Mouse (Mus musculus) NIH3T3 (cell line): ENCODE data around the gene Camk1d.

Experiments
- DNase-seq: peaks from one replicate; pipeline ENCODE4 v3.0.0-alpha.2; 2012; ENCODE audit warnings: low read depth

Camk1d gene

DNA sequence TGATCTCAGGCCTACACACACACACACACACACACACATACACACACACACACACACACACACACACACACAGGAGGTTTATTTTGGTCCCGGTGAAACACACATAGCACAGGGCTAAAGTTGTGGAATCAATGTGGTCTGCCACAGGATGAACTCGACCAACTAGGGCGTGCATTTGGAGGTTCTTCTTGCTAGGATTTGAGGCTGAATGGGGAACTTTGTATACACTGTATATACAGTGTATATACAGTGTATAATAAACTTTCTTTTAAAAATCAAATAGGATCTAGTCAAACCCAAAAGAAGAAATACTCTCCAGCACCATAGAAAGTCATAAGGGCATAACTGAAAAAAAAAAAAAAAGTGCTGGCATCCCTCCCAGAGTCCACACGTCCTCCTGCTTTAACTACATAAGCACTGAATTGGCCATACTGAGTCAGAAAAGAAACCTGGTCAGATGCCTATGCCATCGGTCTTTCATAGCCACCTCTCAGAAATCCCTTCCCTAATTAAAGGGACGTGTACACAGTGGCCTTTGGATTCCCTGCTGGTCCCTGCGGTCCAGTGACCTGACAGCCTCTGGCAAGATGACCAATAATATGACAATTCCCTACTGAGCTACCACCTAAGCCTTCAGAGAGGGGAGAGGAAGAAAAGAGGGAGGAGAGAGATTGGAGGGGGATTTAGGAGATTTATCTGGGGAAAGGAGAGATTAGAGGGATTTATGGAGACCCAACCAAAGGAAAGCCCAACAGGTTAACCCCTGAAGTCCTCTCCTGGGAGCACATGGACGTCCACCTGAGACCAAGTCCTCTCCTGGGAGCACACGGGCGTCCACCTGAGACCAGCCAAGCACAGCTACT, 6.2 kb downstream of the Camk1d start:
- peak; percentile 86 for DNase-seq

GRCm38 (mm10) chr2:5706618-5707017, 7.7 kb downstream of the Camk1d start:
- no peak for DNase-seq

GRCm38 (mm10) chr2:5702370-5702769, 11.9 kb downstream of the Camk1d start:
- DNase-seq, result no peak

GRCm38 (mm10) chr2:5700931-5701330, 13.4 kb downstream of the Camk1d start:
- no peak for DNase-seq

GRCm38 (mm10) chr2:5698451-5698850, 15.9 kb downstream of the Camk1d start:
- DNase-seq, result peak; percentile 65

DNA sequence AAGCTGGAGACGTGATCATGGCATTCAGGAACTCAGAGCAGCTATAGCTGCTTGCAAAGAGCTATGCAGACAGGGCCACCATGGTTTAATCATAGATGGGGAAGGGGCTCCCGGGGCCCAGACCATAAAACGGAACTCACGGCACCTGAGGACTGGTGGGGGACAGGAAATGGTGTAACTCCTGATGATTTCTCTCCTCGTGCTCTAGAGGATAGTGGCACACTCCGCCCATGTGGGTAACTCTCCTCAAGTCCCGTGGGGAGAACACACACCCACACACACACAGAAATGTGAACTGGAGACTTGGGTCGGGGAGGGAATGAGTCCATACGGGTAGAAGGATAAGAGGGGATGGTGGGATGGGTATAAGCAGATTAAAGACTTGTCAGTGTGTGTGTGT, 20.2 kb downstream of the Camk1d start:
- DNase-seq, result no peak

- no peak for DNase-seq
Measured at GRCm38 (mm10) chr2:5691729-5692128, 22.6 kb downstream of the Camk1d start.

DNA sequence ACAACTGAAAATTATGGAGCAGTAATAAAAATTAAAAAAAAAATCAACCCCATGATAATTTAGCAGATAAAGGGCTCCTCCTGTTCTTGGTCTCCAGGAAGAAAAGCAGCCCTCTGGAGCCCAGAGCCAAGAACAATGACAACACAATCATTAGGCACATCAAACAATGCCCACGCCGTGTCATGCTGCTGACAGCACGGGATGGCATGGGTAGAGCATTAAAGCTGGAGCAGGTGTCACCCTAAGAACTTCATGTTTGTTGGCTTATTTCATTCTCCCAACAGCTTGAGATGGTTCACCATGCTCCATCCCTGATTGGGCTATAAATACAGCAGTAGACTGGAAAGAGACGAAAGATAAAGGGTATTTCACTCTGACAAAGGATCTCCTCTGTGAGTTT, 30.9 kb downstream of the Camk1d start:
- DNase-seq, result no peak

GRCm38 (mm10) chr2:5681909-5682308, 32.4 kb downstream of the Camk1d start:
- no peak for DNase-seq

DNA sequence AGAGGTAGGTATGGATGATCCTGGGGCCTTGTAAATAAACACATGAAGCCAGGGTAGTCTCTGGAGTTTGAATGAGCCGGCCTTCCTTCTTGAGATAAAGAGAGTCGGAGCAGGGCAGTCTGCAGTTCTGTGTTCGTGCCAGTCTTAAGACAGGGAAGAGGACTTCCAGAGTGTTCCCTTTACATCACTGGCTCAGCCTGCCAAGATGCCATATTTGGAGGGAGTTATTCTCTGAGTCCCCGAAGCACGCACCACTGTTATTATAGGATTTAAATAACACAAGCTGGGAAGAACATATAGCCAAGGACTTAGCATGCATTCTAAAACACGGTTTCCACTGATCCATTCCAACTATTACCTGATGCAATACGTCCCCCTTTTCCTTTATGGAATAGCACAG, 33.0 kb downstream of the Camk1d start:
- no peak for DNase-seq

GRCm38 (mm10) chr2:5679055-5679454, 35.3 kb downstream of the Camk1d start:
- no peak for DNase-seq

DNA sequence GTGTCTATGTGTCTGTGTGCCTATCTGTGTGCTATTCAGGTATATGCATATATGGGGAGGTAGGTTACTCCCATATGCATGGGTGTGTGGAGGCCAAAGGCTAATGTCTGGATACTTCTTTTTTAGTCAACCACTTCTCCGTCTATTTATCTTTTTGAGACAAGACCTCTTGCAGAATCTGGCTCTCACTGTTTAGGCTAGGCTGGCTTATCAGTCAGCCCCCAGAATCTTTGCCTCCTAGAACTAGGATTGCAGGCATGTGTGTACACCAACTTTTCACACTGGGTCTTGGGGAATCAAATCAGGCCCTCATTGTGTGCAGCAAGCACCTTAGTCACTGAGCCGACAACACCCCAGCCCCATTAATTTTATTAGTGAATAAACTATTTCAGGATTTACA, 36.8 kb downstream of the Camk1d start:
- DNase-seq, result no peak

GRCm38 (mm10) chr2:5676786-5677185, 37.5 kb downstream of the Camk1d start:
- no peak for DNase-seq

GRCm38 (mm10) chr2:5676143-5676483, 38.2 kb downstream of the Camk1d start:
- peak; percentile 28 for DNase-seq

- no peak for DNase-seq
Measured at GRCm38 (mm10) chr2:5675431-5676142, 38.7 kb downstream of the Camk1d start.

DNA sequence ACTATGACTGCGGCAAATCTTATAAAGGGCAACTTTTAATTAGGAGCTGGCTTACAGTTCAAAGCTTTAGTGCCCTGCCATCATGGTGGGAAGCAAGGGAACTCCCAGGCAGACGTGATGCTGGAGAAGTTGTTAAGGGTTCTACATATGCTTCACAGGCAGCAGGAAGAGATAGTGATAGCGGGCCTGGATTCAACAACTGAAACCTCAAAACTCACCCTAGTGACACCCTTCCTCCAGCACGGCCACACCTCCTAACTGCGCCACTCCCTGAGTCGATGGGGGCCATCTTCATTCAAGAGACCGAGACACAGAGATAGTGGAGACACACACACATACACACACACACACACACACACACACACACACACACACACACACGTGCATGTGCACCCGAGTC, 39.8 kb downstream of the Camk1d start:
- DNase-seq, result no peak

- DNase-seq, result no peak
Measured at GRCm38 (mm10) chr2:5673816-5674215, 40.5 kb downstream of the Camk1d start.

- DNase-seq, result no peak
Measured at GRCm38 (mm10) chr2:5672906-5673589, 41.3 kb downstream of the Camk1d start.

- DNase-seq, result no peak
Measured at GRCm38 (mm10) chr2:5670146-5670545, 44.2 kb downstream of the Camk1d start.

DNA sequence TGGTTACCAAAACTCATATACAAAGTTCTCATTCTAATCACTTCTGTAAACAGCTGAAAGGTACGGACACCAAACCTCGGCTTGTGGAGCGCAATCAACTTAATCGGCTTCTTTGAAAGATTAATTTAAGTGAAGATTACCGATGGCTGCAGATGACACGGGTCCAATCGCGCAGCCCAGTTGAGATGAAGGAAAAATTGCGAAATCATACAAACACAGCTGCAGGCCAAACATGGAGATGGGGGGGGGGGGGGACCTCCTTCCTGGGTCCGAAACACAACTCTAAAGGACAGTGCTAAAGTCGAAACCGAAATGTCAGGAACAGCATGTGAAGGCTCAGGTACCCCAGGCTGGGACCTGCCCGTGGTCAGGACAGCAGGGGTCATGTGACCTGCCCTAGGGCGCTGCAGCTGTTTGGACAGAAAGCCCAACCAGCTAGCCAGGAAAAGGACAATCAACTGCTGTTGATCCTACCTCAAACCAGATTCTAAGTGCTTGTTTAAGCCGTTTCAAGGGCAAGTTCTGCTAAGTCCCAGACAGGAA, 44.7 kb downstream of the Camk1d start:
- DNase-seq, result no peak

DNA sequence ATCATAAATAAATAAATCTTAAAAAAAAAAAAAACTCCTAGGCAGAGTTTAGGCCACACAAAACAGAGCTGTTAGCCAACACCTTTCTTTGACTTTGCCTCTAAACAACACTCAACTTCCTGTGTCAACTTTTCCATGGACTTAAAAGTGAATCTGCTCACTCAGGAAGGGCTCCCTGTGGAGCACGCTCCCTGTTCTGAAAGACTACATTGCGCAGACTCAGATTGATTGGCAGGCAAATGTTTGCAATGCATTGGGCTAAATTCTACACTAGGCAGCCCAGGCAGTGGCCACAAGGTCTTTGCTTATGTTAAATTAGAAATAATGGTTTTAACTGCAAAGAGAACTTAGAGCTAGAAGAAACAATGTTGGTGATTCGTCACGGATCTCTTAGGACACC, 45.4 kb downstream of the Camk1d start:
- DNase-seq, result no peak

GRCm38 (mm10) chr2:5663499-5663898, 50.8 kb downstream of the Camk1d start:
- no peak for DNase-seq

DNA sequence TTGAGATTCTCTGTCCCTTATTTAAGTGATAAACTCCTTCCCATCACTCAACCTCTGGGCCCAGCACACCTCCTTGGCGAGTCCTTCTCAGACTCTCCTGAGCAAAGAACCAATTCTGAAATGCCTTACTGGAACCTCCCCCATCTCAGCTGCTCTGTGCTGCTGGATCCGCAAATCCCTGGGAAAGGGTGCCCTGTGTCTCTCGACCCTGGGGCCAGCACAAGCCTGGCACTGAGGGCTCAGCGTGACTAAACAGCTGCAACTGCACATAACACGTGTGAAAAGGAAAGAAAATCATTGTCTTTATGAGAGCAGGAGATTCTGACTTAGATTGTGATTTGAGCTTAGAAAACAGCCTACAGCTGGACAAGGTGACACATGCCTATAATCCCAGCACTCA, 52.4 kb downstream of the Camk1d start:
- no peak for DNase-seq
